Mouse (Mus musculus) megakaryocyte, embryonic 14.5 days (primary cell): ENCODE data around the gene Stxbp2.

Source experiments
- FLI1 ChIP-seq: IDR thresholded peaks from 2 replicates; pipeline ENCODE4 v1.6.1; 2012; ENCODE audit warnings: low read length, inconsistent platforms, mixed read lengths
- GATA1 ChIP-seq: IDR thresholded peaks from 3 replicates; pipeline ENCODE4 v1.6.1; 2012; ENCODE audit warnings: mixed read lengths, low read length, inconsistent platforms, borderline replicate concordance

GRCm38 (mm10) chr8:3607822-3608221 lies 22.9 kb upstream of the Stxbp2 start:
- TF ChIP-seq GATA1 (no peak), FLI1 (no peak)
